In genomic region chr5:115710171-115710570, GRCm38 (mm10) we compare ENCODE assay signal across 17 mouse cellular contexts.
"Had no signal": no experiment of that assay in that cellular context is flagged by ENCODE, and none has a peak within 500 bp of the region (broad histone marks: within the 10 kb centered on the region; RNA-seq: fewer than 3 reads in every experiment).

No protein-coding gene starts in this region.

- DNase-seq: gastrocnemius, postnatal 14 days; gastrocnemius, postnatal 36 days; heart, adult 11 months; heart, adult 2 months; heart, postnatal 14 days; heart, postnatal 4 days; kidney, adult 18-20 months; kidney, adult 8-10 months; kidney, postnatal 10 days; kidney, postnatal 25 days; kidney, postnatal 4 days; layer of hippocampus, postnatal 36 days; liver; liver, embryonic 13.5 days had no signal

- ATAC-seq: hindbrain, embryonic 16.5 days; intestine, embryonic 15.5 days; intestine, postnatal 0 days had no signal
